Mouse (Mus musculus) lung, postnatal 10 days (tissue): ENCODE data around the gene Prkag3.
A peak's percentile ranks its signal among the peaks of the same experiment; 100 is the strongest.

Experiments
- DNase-seq: peaks from one replicate; pipeline ENCODE4 v3.0.0; 2021

Prkag3 gene

GRCm38 (mm10) chr1:74748643-74749271, at the start of gene Prkag3:
TSS of gene Prkag3 (minus strand) at chr1:74749221.
- peak; percentile 82 for DNase-seq

DNA sequence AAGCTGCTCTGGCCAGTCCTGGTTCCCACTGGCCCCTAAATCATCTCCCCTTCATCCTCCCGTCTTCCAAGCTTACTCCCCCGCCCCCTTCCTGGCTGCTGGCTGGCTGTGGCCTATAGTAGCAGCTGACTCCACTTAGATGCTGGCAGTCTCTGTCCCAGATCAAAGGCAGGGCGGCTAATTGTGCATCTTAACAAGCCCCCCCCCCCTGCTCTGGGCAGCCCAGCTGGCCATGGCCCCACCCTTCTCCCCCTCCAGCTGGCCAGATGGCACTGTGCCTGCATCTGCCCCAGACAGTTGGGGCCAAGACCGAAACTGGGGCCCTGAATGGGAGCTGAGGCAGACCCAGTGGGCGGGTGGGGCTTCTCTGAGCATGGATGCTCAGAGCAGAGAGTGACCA, 48.4 kb upstream of the Prkag3 start:
- DNase-seq = peak; percentile 72

DNA sequence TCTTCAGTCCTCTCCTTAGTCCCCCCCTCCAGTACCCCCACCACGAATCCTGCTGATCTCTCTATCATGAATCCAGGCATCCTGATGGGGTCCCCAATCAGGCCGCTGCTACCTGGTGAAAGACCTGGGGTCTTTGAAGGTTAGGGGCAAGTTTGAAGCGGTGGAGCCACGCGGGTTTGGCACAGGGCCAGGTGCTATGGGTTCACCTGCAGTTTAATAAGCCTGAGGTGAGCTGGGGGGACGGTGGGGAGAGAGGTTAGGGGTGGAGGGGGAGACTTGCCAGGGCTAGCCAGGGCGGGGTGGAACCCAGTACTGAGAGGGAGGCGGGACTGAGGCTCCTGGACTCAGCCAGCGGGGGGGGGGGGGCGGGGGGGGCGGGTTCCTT, 46.1 kb upstream of the Prkag3 start:
- no peak for DNase-seq

DNA sequence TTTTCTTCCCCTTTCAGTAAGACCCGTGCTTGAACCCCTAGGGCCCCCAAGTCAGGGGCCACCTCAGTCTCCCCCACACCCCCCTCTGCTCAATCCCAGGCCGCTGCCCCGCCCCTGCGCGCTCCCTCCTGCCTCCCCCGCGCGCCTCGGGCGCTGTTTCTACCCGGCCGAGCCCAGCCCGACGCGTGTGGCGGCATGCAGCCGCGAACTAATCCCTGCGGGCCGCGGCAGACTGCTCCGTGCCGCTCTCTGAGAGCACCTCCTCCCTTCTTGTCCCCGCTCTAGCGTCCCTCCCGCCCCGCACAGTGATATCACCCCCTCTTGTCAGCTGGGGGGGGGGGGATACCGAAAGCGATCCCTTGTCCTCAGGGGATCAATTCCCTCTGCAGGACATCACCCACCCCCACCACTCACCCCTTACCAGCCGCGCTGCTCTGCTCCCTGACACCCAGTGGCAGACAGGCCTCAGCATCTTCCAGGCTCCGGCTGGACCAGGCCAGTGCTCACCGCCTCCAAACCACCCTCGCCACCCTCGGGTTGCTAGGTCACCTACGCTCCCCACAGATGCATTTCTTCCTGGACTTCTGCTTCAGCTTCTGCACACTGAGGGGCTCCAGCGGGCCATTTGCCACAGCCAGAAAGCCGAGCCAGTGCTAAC, 45.6 kb upstream of the Prkag3 start:
- peak; percentile 27 for DNase-seq

DNA sequence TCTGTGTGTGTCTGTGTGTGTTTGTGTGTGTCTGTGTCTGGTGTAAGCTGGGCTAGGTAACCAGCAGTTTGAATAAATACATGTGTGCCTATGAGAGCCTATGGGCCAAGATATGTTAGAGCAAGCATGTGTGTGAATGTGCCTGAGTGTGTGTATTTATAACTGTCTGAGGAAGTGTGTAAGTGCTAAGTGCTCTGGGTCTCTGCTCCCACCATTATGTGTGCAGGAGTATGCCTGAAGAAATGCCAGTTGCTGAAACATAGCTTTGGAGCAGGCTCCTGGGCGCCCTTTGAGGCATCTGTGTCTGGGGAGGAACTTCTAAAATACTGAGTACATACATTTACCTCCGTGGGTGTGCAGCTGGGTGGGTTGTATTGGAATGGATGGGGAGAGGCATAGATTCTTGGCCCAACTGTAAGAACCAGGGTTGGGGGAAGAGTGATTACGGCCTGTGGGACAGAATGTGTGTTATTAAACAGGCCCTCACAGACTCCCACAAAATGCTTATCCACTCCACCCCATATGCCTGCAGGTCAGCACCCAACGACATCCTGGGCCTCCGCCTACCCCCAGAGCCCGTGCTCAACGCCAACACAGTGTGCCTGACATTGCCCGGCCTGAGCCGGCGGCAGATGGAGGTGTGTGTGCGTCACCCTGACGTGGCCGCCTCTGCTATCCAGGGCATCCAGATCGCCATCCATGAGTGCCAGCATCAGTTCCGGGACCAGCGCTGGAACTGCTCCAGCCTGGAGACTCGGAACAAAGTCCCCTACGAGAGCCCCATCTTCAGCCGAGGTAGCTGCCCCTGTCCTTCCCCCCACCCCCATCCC, 44.0 kb upstream of the Prkag3 start:
- no peak for DNase-seq

- DNase-seq = no peak
These were observed 42.2 kb upstream of the Prkag3 start, which contains the start of gene Wnt10a for GRCm38 (mm10) chr1:74791249-74791648. TSS of gene Wnt10a (plus strand) at chr1:74791516.

GRCm38 (mm10) chr1:74790095-74790494, 41.1 kb upstream of the Prkag3 start:
- DNase-seq = no peak

DNA sequence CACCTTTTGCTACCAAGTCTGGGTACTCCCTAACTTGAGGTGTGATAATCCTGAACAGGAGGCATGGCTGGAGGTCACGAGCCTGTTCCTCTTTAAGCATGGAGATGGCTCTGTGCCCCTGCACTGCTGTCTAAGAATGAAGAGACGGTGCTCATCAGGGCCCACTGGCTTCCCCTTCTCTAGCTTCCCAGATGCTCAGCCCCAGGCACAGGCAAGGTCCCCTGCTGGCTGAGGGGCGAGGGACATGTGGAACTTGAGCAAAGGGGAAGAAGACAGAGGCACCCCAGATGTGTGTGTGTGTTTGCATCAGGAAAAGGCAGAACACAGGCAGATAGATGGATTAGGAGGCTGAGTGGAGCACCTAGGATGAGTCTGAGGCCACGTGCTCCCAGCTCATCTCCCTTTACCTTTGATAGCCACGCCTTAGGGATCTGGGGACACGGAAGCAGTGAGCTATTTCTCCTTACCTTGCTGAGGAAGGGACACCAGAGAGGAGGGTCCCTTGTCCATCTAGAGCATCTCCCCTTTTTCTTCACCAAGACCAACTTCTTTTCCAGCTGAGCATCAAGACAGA, 39.7 kb upstream of the Prkag3 start:
- DNase-seq = no peak

GRCm38 (mm10) chr1:74787846-74788245, 38.8 kb upstream of the Prkag3 start:
- peak; percentile 87 for DNase-seq

DNA sequence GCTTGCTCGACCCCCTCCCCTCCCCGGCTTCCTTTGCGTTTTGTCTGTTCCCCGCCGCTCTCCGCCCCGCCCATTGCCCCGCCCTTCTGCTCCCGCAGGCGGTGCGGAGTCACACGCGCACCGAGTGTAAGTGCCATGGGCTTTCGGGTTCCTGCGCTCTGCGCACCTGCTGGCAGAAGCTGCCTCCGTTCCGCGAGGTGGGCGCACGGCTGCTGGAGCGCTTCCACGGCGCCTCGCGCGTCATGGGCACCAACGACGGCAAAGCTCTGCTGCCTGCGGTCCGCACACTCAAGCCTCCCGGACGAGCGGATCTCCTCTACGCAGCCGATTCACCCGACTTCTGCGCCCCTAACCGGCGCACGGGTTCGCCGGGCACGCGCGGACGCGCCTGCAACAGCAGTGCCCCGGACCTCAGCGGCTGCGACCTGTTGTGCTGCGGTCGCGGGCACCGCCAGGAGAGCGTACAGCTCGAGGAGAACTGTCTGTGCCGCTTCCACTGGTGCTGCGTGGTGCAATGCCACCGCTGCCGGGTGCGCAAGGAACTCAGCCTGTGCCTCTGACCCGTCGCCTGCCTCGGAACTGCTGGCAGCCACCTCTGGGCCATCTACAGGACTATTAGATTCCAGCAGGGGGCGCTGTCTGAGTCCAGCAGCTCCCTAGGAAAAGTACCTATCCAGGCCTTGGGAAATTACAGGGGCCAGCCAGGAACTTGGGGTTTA, 35.2 kb upstream of the Prkag3 start:
- DNase-seq = peak; percentile 72

- no peak for DNase-seq
These were observed 34.5 kb upstream of the Prkag3 start for GRCm38 (mm10) chr1:74783554-74783953.

GRCm38 (mm10) chr1:74782045-74782444, 33.0 kb upstream of the Prkag3 start:
- DNase-seq = peak; percentile 32

GRCm38 (mm10) chr1:74778934-74779486, 30.0 kb upstream of the Prkag3 start:
- DNase-seq = no peak

DNA sequence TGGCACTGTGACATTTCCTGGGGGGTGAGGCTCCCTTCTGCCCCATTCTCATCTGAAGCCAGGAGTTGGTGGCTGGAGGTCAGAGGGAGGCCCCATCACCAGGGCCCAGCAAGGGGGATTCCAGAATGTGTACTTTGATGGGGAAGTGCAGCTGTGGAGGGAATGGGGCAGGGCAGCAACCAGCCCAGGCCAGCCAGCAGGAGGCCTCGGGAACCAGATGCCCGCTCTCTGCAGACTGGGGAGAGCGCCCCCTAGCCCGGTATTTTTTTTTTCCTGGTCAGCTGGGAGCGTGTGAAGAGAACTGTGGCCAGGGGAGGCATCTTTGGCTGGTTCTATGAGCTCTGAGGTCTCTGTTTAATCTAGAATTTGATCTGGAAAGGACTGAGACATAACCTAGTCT, 26.8 kb upstream of the Prkag3 start:
- peak; percentile 44 for DNase-seq

GRCm38 (mm10) chr1:74774062-74774461, 25.0 kb upstream of the Prkag3 start:
- no peak for DNase-seq

GRCm38 (mm10) chr1:74773136-74773535, 24.1 kb upstream of the Prkag3 start:
- DNase-seq = peak; percentile 90

DNA sequence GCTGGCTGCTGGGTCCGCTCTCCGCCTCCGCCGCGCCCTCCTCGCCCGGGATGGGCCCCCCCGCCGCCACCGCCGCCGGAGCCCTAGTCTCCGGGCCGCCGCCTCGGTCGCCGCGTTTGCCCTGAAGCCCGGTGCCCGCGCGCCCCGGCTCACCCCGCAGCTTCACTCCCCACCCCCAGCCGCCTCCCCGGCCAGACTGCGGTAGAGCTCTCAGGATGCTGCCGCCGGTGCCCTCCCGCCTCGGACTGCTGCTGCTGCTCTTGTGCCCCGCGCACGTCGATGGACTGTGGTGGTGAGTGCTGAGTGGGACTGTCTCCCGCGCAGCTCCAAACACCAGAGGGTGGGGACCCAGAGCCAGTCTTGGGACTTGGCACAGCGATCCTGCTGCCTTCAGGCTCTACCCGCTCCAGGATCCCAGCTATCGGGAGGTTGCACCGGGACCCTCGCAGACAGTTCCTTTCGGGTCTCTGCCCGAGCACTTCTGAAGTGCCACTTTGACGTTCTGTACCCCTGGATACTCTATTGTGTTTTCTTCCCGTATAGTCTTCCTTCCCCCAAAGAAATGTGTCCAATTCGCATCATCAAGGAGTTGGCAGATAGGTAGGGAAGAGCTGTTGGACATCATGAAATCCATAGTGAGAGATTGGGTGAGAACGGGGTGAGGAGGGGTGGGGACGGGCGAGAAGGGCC, 23.1 kb upstream of the Prkag3 start:
- peak; percentile 21 for DNase-seq

DNA sequence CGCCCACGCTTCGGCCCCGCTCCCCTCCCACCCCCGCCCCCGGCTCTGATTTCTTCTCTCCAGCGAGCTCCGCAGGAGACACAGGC, 22.7 kb upstream of the Prkag3 start, which contains the start of gene Wnt6:
Wnt6 (plus strand) TSS at position 48 of the 86 bp plus-strand sequence.
- no peak for DNase-seq

- no peak for DNase-seq
These were observed 22.4 kb upstream of the Prkag3 start for GRCm38 (mm10) chr1:74771467-74771844.

DNA sequence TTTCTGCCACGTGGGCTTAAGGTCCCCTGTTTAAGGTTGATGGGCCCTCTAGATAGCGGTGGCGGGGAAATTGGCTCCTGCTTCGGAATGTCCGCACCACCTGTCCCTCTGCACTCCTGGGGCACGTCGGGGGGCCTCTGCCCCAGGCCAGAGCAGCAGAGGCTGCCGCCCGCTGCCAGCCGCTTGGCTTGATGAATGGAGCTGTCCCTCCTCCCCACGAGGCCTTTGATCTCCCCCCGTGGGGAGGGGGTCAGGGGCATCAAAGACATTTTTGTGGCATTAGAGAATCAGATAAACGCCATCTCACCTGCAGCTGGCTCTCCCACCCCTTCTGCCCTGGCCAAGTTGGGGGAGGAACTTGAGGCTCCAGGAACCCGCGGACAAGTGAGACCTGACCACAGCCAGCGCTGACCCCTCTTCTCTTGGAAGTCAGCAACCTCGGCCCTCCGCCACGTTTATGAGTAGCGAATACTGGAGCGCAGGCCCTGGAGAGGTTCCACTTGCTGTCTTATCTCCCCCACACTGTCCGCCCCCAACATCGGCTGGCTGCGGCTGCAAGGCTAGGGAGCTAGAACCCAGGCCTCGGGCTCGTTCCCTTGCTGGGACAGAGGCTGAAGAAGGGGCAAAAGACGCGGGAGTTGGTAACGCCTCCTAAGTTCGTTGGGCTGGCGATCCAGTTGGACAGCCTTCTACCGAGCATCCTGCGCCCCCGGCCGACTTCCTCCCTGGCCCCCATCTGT, 21.9 kb upstream of the Prkag3 start:
- peak; percentile 11 for DNase-seq

DNA sequence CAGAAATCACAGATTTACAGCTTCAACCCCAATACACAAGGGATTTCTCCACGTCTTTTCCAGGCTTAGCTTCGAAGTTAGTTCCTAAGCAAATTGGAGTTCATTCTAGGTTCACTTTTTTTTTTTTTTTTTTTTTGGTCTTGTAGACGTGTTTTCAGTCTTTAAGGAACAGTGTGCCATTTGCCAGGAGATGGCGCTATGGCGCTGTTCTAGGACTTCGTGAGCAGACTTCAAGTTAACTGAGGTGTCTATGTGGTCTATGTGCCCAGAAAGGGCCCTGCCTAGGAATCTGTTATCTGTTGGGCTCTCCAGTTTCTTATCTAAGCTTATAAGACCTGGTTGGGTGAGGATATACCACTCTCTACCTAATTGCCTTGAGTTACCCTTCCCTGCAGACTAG, 14.1 kb upstream of the Prkag3 start:
- DNase-seq = peak; percentile 86

- DNase-seq = peak; percentile 70
These were observed 10.8 kb upstream of the Prkag3 start for GRCm38 (mm10) chr1:74759773-74760172.
